Mouse (Mus musculus) testis, adult 2 months (tissue): Measurements from ENCODE around the gene Ccdc124. TPM values are rescaled to one million over a fixed set of nuclear protein-coding genes. Genes with fewer than 3 reads are reported as not detected.
A peak's percentile ranks its signal among the peaks of the same experiment; 100 is the strongest.

Source experiments
- H3K27ac ChIP-seq: fragments of 200-500 bp; 2 replicates; pipeline ENCODE4 v1.5.1; 2012; ENCODE audit warnings: low read depth, low read length; ENCODE audit not compliant: control insufficient read depth, insufficient read depth
- H3K27me3 ChIP-seq: fragments of 200-500 bp; 2 replicates; pipeline ENCODE4 v1.6.1; 2012; ENCODE audit warnings: mild to moderate bottlenecking, low read length, moderate library complexity; ENCODE audit not compliant: control insufficient read depth, insufficient read depth
- H3K36me3 ChIP-seq: fragments of 200-500 bp; 2 replicates; pipeline ENCODE4 v1.6.1; 2012; ENCODE audit warnings: mild to moderate bottlenecking, low read length; ENCODE audit not compliant: control insufficient read depth, insufficient read depth
- H3K4me1 ChIP-seq: fragments of 200-500 bp; 2 replicates; pipeline ENCODE4 v1.6.1; 2012; ENCODE audit warnings: low read length; ENCODE audit not compliant: control insufficient read depth, insufficient read depth
- H3K4me3 ChIP-seq: fragments of 200-500 bp; 2 replicates; pipeline ENCODE4 v1.5.1; 2012; ENCODE audit warnings: low read depth, mild to moderate bottlenecking, low read length, moderate library complexity, mixed read lengths; ENCODE audit not compliant: control insufficient read depth
- CTCF ChIP-seq: fragments of 200-500 bp; IDR thresholded peaks from 2 replicates; pipeline ENCODE4 v1.5.1; 2012; ENCODE audit warnings: low read depth, mild to moderate bottlenecking, inconsistent platforms, low read length, moderate library complexity; ENCODE audit not compliant: control insufficient read depth, insufficient read depth, insufficient replicate concordance
- POLR2A ChIP-seq: fragments of 200-500 bp; IDR thresholded peaks from 2 replicates; pipeline ENCODE4 v1.6.1; 2012; ENCODE audit warnings: low read depth, mild to moderate bottlenecking, inconsistent platforms, low read length, moderate library complexity; ENCODE audit not compliant: control insufficient read depth
- polyA plus RNA-seq: library from polyadenylated mRNA; depleted of rRNA; stranded (reverse); fragments of >200 nt; gene quantifications from 2 replicates; pipeline ENCODE4 v1.2.3, GENCODE M21; 2012

Gene Ccdc124
- polyA plus RNA-seq, 1 experiment: 51.3 TPM

- TF ChIP-seq POLR2A: peak; percentile 65
- no peak for TF ChIP-seq CTCF
Measured at GRCm38 (mm10) chr8:70905831-70906736, 32.3 kb upstream of the Ccdc124 start, which contains the start of gene Map1s. Gene Map1s (plus strand): TSS chr8:70905932.

GRCm38 (mm10) chr8:70905463-70905830 lies 31.7 kb upstream of the Ccdc124 start:
- H3K27ac ChIP-seq: peak overlapping the region; percentile 23; the same call in 1 of the 2 replicates
- peak overlapping the region; percentile 92 for H3K4me3 ChIP-seq
- H3K4me1 ChIP-seq: peaks cover 6% of the 10 kb centered on the region
- no peaks in the 10 kb centered on the region for H3K36me3 ChIP-seq
- H3K27me3 ChIP-seq: no peaks in the 10 kb centered on the region
- no peak for TF ChIP-seq CTCF
- TF ChIP-seq POLR2A: no peak

More at GRCm38 (mm10) chr8:70905831-70906736, 32.3 kb upstream of the Ccdc124 start, which contains the start of gene Map1s:
- peak within 1 kb of the TSS; percentile 92 for H3K4me3 ChIP-seq
- peaks cover 6% of the 10 kb centered on the region for H3K4me1 ChIP-seq
- H3K36me3 ChIP-seq: no peaks in the 10 kb centered on the region
- peak within 1 kb of the TSS; percentile 77 for H3K27ac ChIP-seq
- no peaks in the 10 kb centered on the region for H3K27me3 ChIP-seq

- H3K4me1 ChIP-seq: peaks cover 6% of the 10 kb centered on the region
- H3K27ac ChIP-seq: no peak overlapping the region
- H3K36me3 ChIP-seq: no peaks in the 10 kb centered on the region
- TF ChIP-seq POLR2A: no peak
- no peak for TF ChIP-seq CTCF
- no peaks in the 10 kb centered on the region for H3K27me3 ChIP-seq
- no peak overlapping the region for H3K4me3 ChIP-seq
Measured at GRCm38 (mm10) chr8:70904532-70904931, 30.8 kb upstream of the Ccdc124 start.

GRCm38 (mm10) chr8:70903582-70903981 lies 29.8 kb upstream of the Ccdc124 start:
- no peak overlapping the region for H3K27ac ChIP-seq
- TF ChIP-seq POLR2A (no peak), CTCF (no peak)
- H3K4me1 ChIP-seq: peaks cover 6% of the 10 kb centered on the region
- H3K36me3 ChIP-seq: no peaks in the 10 kb centered on the region
- no peaks in the 10 kb centered on the region for H3K27me3 ChIP-seq
- no peak overlapping the region for H3K4me3 ChIP-seq

- H3K4me1 ChIP-seq: peaks cover 10% of the 10 kb centered on the region
- no peaks in the 10 kb centered on the region for H3K36me3 ChIP-seq
- H3K4me3 ChIP-seq: no peak overlapping the region
- no peak for TF ChIP-seq POLR2A
- no peak for TF ChIP-seq CTCF
- H3K27me3 ChIP-seq: no peaks in the 10 kb centered on the region
- H3K27ac ChIP-seq: no peak overlapping the region
Measured at GRCm38 (mm10) chr8:70903112-70903511, 29.4 kb upstream of the Ccdc124 start.

GRCm38 (mm10) chr8:70902211-70902610 lies 28.5 kb upstream of the Ccdc124 start:
- H3K4me3 ChIP-seq: no peak overlapping the region
- TF ChIP-seq CTCF (no peak), POLR2A (no peak)
- H3K27me3 ChIP-seq: no peaks in the 10 kb centered on the region
- H3K36me3 ChIP-seq: no peaks in the 10 kb centered on the region
- peaks cover 10% of the 10 kb centered on the region for H3K4me1 ChIP-seq
- H3K27ac ChIP-seq: no peak overlapping the region

GRCm38 (mm10) chr8:70900872-70901387 lies 27.2 kb upstream of the Ccdc124 start:
- Histone ChIP-seq H3K4me3 (no peak overlapping the region), H3K27ac (no peak overlapping the region), H3K27me3 (no peaks in the 10 kb centered on the region), H3K36me3 (no peaks in the 10 kb centered on the region), H3K4me1 (peaks cover 12% of the 10 kb centered on the region)
- TF ChIP-seq CTCF: no peak
- TF ChIP-seq POLR2A: no peak
